Mouse (Mus musculus) frontal cortex, postnatal 10 days (tissue): ENCODE measurements at regions not wholly inside any gene's neighbourhood (a gene's known extent, or its start where the extent isn't known, plus 50 kb on each side); places are given as distances from the start of the nearest gene placed in this dataset.
A peak's percentile ranks its signal among the peaks of the same experiment; 100 is the strongest.
"Not testable (repeated sequence)": the region's sequence is repeated elsewhere in the genome, so short reads cannot be mapped to it uniquely, and the experiment has no call there.

ENCODE experiments used
- DNase-seq, 2 experiments: peaks; one replicate each; pipeline ENCODE4 v3.0.0; 2022; ENCODE audit warnings: low spot score in 2 of 2, mixed read lengths in 1 of 2

- no peak for DNase-seq
Measured at GRCm38 (mm10) chr4:22699561-22699960, 211.4 kb upstream of the Pou3f2 start.

DNA sequence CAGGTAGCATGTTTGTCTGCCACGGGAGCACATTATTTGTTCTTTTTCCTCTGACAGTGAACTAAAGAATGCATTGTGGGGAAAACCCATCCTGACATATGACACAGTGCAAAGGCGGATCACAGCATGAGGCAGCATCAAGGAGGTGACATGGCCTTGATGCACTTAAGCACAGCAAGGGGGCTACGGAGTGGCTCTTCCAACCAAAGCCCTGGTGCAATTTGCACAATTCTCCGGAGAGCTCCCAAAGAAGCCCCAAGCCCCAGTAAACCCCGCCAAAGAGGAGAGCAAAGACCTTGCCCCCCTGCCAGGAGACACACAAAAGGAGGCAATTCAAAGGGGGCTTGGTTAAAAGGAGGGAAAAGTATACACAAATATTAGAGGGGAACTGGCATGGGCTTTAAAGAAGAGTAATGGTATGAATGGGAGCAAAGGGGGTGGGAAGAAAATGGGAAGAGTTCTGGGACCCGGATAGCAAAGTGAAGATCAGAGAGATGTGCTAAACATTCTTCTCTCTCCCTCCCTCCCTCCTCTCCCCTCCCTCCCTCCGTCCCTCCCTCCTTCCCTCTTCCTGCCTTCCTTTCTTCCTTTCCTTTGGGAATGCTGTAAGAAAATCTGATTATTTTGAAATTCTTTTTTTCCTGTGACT, 179.7 kb upstream of the Pou3f2 start:
- no peak for DNase-seq

GRCm38 (mm10) chr4:22645616-22646015, 157.4 kb upstream of the Pou3f2 start:
- no peak for DNase-seq

DNA sequence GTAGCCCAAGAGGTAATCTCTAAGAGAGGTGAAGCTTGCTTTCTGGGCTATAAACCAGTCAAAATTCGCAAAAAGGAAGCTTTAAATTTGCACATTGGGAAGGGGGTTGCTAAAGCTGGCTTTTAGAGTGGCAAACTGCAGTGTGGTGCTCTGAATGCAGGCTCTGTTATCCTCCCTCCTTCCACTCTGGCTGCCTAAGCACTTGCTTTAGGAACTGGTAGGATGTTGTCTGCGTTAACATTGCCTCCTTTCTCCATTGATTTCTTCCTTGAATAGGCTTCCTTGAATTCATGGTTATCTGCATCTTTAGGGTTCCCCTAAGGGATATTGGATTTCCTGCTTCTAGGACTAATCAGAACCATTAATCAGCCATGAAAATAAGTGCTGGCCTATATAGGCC, 120.8 kb upstream of the Pou3f2 start:
- no peak for DNase-seq

DNA sequence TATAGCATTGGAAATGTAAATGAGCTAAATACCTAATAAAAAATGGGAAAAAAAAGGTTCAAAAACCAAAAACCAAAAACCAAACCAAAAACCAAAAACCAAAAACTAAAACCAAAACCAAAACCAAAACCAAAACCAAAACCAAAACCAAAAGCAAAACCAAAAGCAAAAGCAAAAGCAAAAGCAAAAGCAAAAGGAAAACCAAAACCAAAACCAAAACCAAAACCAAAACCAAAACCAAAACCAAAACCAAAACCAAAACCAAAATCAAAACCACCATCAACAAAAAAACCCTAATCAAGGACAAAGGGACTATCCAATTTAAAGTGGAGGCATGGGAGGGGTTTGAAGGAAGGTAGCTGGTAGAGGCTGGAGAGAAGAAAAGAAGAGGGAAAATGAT, 114.0 kb upstream of the Pou3f2 start:
- not testable (repeated sequence) for DNase-seq

GRCm38 (mm10) chr4:22587162-22587561, 99.0 kb upstream of the Pou3f2 start:
- no peak for DNase-seq

DNA sequence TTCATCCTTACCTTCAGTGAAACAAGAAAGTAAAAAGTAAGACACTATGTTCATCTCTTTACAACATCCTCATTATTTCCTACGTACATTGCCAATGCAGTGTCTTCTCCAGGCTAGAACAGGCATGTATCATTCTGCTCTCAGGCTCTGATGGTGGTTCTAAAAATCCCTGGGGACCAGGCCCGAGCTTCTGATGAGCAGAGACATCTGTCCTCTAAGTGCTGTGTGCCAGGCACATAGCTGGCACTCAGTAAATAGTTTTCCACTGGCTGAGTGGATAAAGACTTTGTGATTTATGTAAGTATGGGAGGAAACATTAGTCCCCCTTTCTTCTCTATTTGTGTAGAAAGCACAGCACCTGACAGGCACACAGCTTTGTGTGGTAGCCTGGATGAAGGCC, 77.8 kb upstream of the Pou3f2 start:
- DNase-seq: no peak

GRCm38 (mm10) chr4:22564532-22564931, 76.4 kb upstream of the Pou3f2 start:
- peak; percentile 7 for DNase-seq
